Mouse (Mus musculus): ENCODE measurements at regions not wholly inside any gene's neighbourhood (a gene's known extent, or its start where the extent isn't known, plus 50 kb on each side); places are given as distances from the start of the nearest gene placed in this dataset.
A peak's percentile ranks its signal among the peaks of the same experiment; 100 is the strongest.

DNA sequence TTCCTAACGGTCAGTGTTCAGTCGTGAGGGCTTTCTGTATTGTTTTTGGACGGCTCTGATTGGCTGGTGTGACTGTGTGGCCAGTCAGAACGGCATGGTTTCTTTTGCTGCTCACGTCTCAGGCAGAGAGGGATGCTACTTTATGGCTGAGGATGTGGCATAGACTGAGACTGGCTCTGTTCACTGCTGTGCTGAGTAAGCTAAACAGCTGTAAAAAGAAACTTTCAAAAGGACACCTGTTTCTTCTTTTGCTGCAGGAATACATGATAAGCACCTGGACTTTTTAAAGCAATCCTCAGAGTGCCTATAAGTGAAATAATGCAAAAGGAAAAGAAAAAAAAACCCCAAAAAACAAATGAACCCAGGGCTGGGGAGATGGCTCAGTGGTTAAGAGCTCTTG, 113.7 kb upstream of the Klf14 start:
- Histone ChIP-seq H3K9ac (replicated peaks; ENCODE audit: low read length) (no peak overlapping the region), H3K9me3 (ENCODE audit: low read length) (no peaks in the 10 kb centered on the region), H3K4me1 (ENCODE audit: insufficient read depth, low read length) (peaks cover 11% of the 10 kb centered on the region; the same call in 1 of the 2 replicates), H3K27ac (ENCODE audit: low read length) (no peak overlapping the region), H3K4me3 (ENCODE audit: low read length) (no peak overlapping the region), H3K27me3 (ENCODE audit: insufficient read depth, low read length) (no peaks in the 10 kb centered on the region), H3K4me2 (replicated peaks; ENCODE audit: low read depth, low read length) (no peak overlapping the region), H3K36me3 (ENCODE audit: insufficient read depth, low read length) (no peaks in the 10 kb centered on the region)
- WGBS = 24% methylated on average over 5 of the region's 5 CpGs
- ATAC-seq (ENCODE audit: low FRiP score, low TSS enrichment) = no peak

- H3K9me3 ChIP-seq (ENCODE audit: low read length) = no peaks in the 10 kb centered on the region
- no peak overlapping the region for H3K9ac ChIP-seq (replicated peaks; ENCODE audit: low read length)
- H3K36me3 ChIP-seq (ENCODE audit: insufficient read depth, low read length) = no peaks in the 10 kb centered on the region
- H3K4me3 ChIP-seq (ENCODE audit: low read length) = no peak overlapping the region
- no peak overlapping the region for H3K27ac ChIP-seq (ENCODE audit: low read length)
- no peak for ATAC-seq (ENCODE audit: low FRiP score, low TSS enrichment)
- H3K4me2 ChIP-seq (replicated peaks; ENCODE audit: low read depth, low read length) = no peak overlapping the region
- peaks cover 11% of the 10 kb centered on the region; the same call in 1 of the 2 replicates for H3K4me1 ChIP-seq (ENCODE audit: insufficient read depth, low read length)
- H3K27me3 ChIP-seq (ENCODE audit: insufficient read depth, low read length) = no peaks in the 10 kb centered on the region
- 87% methylated on average over 8 of the region's 8 CpGs for WGBS
Observed at GRCm38 (mm10) chr6:31073338-31073737, 114.5 kb upstream of the Klf14 start.

DNA sequence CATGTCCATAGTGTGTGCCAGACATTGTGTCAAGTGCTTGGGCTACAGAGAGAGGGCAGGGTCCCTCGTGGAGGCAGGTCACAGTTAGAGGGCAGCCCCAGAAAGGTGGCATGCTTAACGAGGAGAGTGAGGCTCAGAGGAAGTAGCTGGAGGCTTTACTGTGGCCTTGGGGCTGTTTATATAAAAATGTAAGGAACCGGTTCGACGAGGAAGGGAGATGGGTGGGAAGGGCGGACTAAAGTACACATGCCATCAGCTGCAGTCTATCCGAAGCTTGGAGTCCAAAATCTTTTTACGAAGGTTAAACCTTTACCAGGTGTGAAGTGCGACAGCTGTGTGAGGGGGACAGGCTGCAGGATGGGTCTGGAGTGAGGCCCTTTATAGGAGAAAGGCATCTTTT, 115.5 kb upstream of the Klf14 start:
- Histone ChIP-seq H3K27ac (ENCODE audit: low read length) (no peak overlapping the region), H3K4me1 (ENCODE audit: insufficient read depth, low read length) (peaks cover 11% of the 10 kb centered on the region; the same call in 1 of the 2 replicates), H3K27me3 (ENCODE audit: insufficient read depth, low read length) (no peaks in the 10 kb centered on the region), H3K9ac (replicated peaks; ENCODE audit: low read length) (no peak overlapping the region), H3K9me3 (ENCODE audit: low read length) (no peaks in the 10 kb centered on the region), H3K4me3 (ENCODE audit: low read length) (no peak overlapping the region), H3K36me3 (ENCODE audit: insufficient read depth, low read length) (no peaks in the 10 kb centered on the region), H3K4me2 (replicated peaks; ENCODE audit: low read depth, low read length) (no peak overlapping the region)
- no peak for ATAC-seq (ENCODE audit: low FRiP score, low TSS enrichment)
- WGBS = 49% methylated on average over 9 of the region's 9 CpGs

- Histone ChIP-seq H3K4me3 (ENCODE audit: low read length) (no peak overlapping the region), H3K4me2 (replicated peaks; ENCODE audit: low read depth, low read length) (no peak overlapping the region), H3K27ac (ENCODE audit: low read length) (peak overlapping the region; percentile 41; the same call in 1 of the 2 replicates), H3K36me3 (ENCODE audit: insufficient read depth, low read length) (no peaks in the 10 kb centered on the region), H3K4me1 (ENCODE audit: insufficient read depth, low read length) (peaks cover 11% of the 10 kb centered on the region; the same call in 1 of the 2 replicates), H3K27me3 (ENCODE audit: insufficient read depth, low read length) (no peaks in the 10 kb centered on the region), H3K9me3 (ENCODE audit: low read length) (no peaks in the 10 kb centered on the region), H3K9ac (replicated peaks; ENCODE audit: low read length) (no peak overlapping the region)
- no peak; the same call in 1 of the 2 replicates for ATAC-seq (ENCODE audit: low FRiP score, low TSS enrichment)
- WGBS = 35% methylated on average over 2 of the region's 2 CpGs
Observed at GRCm38 (mm10) chr6:31075209-31075571, 116.3 kb upstream of the Klf14 start.

GRCm38 (mm10) chr6:31075572-31076477, 116.9 kb upstream of the Klf14 start:
- Histone ChIP-seq H3K27me3 (ENCODE audit: insufficient read depth, low read length) (no peaks in the 10 kb centered on the region), H3K9ac (replicated peaks; ENCODE audit: low read length) (no peak overlapping the region), H3K4me3 (ENCODE audit: low read length) (no peak overlapping the region), H3K4me2 (replicated peaks; ENCODE audit: low read depth, low read length) (no peak overlapping the region), H3K27ac (ENCODE audit: low read length) (peak overlapping the region; percentile 41; the same call in 1 of the 2 replicates), H3K36me3 (ENCODE audit: insufficient read depth, low read length) (no peaks in the 10 kb centered on the region), H3K4me1 (ENCODE audit: insufficient read depth, low read length) (peaks cover 11% of the 10 kb centered on the region; the same call in 1 of the 2 replicates), H3K9me3 (ENCODE audit: low read length) (no peaks in the 10 kb centered on the region)
- ATAC-seq (ENCODE audit: low FRiP score, low TSS enrichment) = peak; percentile 76
- WGBS = 20% methylated on average over 13 of the region's 13 CpGs

DNA sequence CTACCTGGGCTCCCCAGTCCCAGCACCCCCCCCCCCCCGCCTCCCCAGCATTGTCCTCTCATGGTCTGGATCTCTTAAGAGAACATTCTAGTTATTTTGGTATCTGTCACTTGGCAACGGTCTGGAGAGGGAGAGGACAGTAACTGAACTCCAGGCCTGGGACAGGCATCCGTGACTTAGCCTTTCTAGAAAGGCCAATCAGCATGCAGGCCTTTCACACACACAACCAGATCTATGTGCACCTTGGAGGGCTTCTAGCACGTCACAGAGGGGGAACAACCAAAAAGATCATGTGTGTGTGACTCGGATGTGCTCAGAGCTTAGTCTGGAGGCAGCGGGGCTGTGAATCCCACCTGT, 117.6 kb upstream of the Klf14 start:
- H3K27me3 ChIP-seq (ENCODE audit: insufficient read depth, low read length) = no peaks in the 10 kb centered on the region
- H3K36me3 ChIP-seq (ENCODE audit: insufficient read depth, low read length) = no peaks in the 10 kb centered on the region
- H3K9ac ChIP-seq (replicated peaks; ENCODE audit: low read length) = no peak overlapping the region
- no peak overlapping the region for H3K4me2 ChIP-seq (replicated peaks; ENCODE audit: low read depth, low read length)
- 73% methylated on average over 6 of the region's 6 CpGs for WGBS
- H3K4me1 ChIP-seq (ENCODE audit: insufficient read depth, low read length) = peaks cover 11% of the 10 kb centered on the region; the same call in 1 of the 2 replicates
- H3K27ac ChIP-seq (ENCODE audit: low read length) = no peak overlapping the region
- no peaks in the 10 kb centered on the region for H3K9me3 ChIP-seq (ENCODE audit: low read length)
- ATAC-seq (ENCODE audit: low FRiP score, low TSS enrichment) = no peak
- H3K4me3 ChIP-seq (ENCODE audit: low read length) = no peak overlapping the region

- no peak for ATAC-seq (ENCODE audit: low FRiP score, low TSS enrichment)
- H3K27me3 ChIP-seq (ENCODE audit: insufficient read depth, low read length) = no peaks in the 10 kb centered on the region
- H3K9me3 ChIP-seq (ENCODE audit: low read length) = no peaks in the 10 kb centered on the region
- H3K9ac ChIP-seq (replicated peaks; ENCODE audit: low read length) = no peak overlapping the region
- no peak overlapping the region for H3K27ac ChIP-seq (ENCODE audit: low read length)
- no peaks in the 10 kb centered on the region for H3K36me3 ChIP-seq (ENCODE audit: insufficient read depth, low read length)
- 51% methylated on average over 9 of the region's 9 CpGs for WGBS
- H3K4me2 ChIP-seq (replicated peaks; ENCODE audit: low read depth, low read length) = no peak overlapping the region
- H3K4me3 ChIP-seq (ENCODE audit: low read length) = no peak overlapping the region
- peaks cover 11% of the 10 kb centered on the region; the same call in 1 of the 2 replicates for H3K4me1 ChIP-seq (ENCODE audit: insufficient read depth, low read length)
Observed at GRCm38 (mm10) chr6:31077216-31077615, 118.3 kb upstream of the Klf14 start.

DNA sequence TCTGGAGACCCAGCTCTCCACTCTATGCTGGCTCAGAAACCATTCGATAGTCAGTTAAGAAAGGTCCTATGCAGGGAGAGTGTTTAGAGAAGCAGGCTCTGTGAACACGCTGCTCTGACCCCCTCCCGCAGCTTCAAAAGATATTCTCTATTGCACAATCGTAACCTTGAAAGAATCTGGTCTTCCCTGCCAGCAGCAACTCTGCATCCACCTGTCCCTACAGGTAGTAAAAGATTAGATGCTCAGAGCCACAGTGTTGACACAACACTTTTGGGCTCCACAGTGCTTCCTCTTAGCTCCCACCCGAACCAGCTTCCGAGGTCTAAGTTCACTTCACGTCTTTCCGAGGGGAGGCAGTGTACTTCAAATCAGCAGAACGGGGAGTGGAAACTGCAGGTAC, 118.9 kb upstream of the Klf14 start:
- no peak overlapping the region for H3K9ac ChIP-seq (replicated peaks; ENCODE audit: low read length)
- H3K27ac ChIP-seq (ENCODE audit: low read length) = no peak overlapping the region
- no peaks in the 10 kb centered on the region for H3K36me3 ChIP-seq (ENCODE audit: insufficient read depth, low read length)
- no peaks in the 10 kb centered on the region for H3K9me3 ChIP-seq (ENCODE audit: low read length)
- H3K4me2 ChIP-seq (replicated peaks; ENCODE audit: low read depth, low read length) = no peak overlapping the region
- H3K4me3 ChIP-seq (ENCODE audit: low read length) = no peak overlapping the region
- WGBS = 66% methylated on average over 9 of the region's 9 CpGs
- peaks cover 11% of the 10 kb centered on the region; the same call in 1 of the 2 replicates for H3K4me1 ChIP-seq (ENCODE audit: insufficient read depth, low read length)
- ATAC-seq (ENCODE audit: low FRiP score, low TSS enrichment) = no peak
- H3K27me3 ChIP-seq (ENCODE audit: insufficient read depth, low read length) = no peaks in the 10 kb centered on the region

- Histone ChIP-seq H3K27me3 (ENCODE audit: insufficient read depth, low read length) (no peaks in the 10 kb centered on the region), H3K4me2 (replicated peaks; ENCODE audit: low read depth, low read length) (no peak overlapping the region), H3K9me3 (ENCODE audit: low read length) (no peaks in the 10 kb centered on the region), H3K4me3 (ENCODE audit: low read length) (no peak overlapping the region), H3K9ac (replicated peaks; ENCODE audit: low read length) (no peak overlapping the region), H3K36me3 (ENCODE audit: insufficient read depth, low read length) (no peaks in the 10 kb centered on the region), H3K4me1 (ENCODE audit: insufficient read depth, low read length) (peaks cover 11% of the 10 kb centered on the region; the same call in 1 of the 2 replicates), H3K27ac (ENCODE audit: low read length) (no peak overlapping the region)
- ATAC-seq (ENCODE audit: low FRiP score, low TSS enrichment) = no peak
- WGBS = 74% methylated on average over 6 of the region's 6 CpGs
Observed at GRCm38 (mm10) chr6:31078413-31078812, 119.5 kb upstream of the Klf14 start.

- 58% methylated on average over 14 of the region's 14 CpGs for WGBS
Observed at GRCm38 (mm10) chr6:31079586-31080259, 120.8 kb upstream of the Klf14 start.

More at GRCm38 (mm10) chr6:31079586-31080259, 120.8 kb upstream of the Klf14 start:
- Histone ChIP-seq H3K9ac (replicated peaks; ENCODE audit: low read length) (no peak overlapping the region), H3K27ac (ENCODE audit: low read length) (no peak overlapping the region), H3K4me3 (ENCODE audit: low read length) (no peak overlapping the region), H3K9me3 (ENCODE audit: low read length) (no peaks in the 10 kb centered on the region), H3K27me3 (ENCODE audit: insufficient read depth, low read length) (no peaks in the 10 kb centered on the region), H3K4me1 (ENCODE audit: insufficient read depth, low read length) (peaks cover 11% of the 10 kb centered on the region; the same call in 1 of the 2 replicates), H3K4me2 (replicated peaks; ENCODE audit: low read depth, low read length) (no peak overlapping the region), H3K36me3 (ENCODE audit: insufficient read depth, low read length) (no peaks in the 10 kb centered on the region)
- no peak for ATAC-seq (ENCODE audit: low FRiP score, low TSS enrichment)
